Mouse (Mus musculus) forebrain, embryonic 15.5 days (tissue): ENCODE results near the gene Armc3. TPM values are rescaled to one million over a fixed set of nuclear protein-coding genes. Genes with fewer than 3 reads are reported as not detected.

Source experiments
- polyA plus RNA-seq: library from polyadenylated mRNA; unstranded; fragments of >200 nt; fragmentation: Nextera tagmentation; extraction: Ambion mirVana; gene quantifications from 2 replicates; pipeline ENCODE4 v1.2.1, GENCODE M21; 2015

Gene Armc3
- polyA plus RNA-seq, 1 experiment from 2014 or later = 1.4 TPM

Other genes with a start within 250 kb of the Armc3 start
- gene Pip4k2a, start 201.2 kb upstream of the Armc3 start, polyA plus RNA-seq = 11.1 and 11.8 TPM in 2 replicates
- 0.24 and 0.38 TPM in 2 replicates for gene 4930426L09Rik, start 201.0 kb upstream of the Armc3 start, polyA plus RNA-seq
- 7.4 and 7.9 TPM in 2 replicates for gene Msrb2, start 172.1 kb downstream of the Armc3 start, polyA plus RNA-seq
- gene Ptf1a, start 246.4 kb downstream of the Armc3 start, polyA plus RNA-seq = 0.11 TPM in 1 of 2 replicates, not detected in the other